Mouse (Mus musculus): ENCODE results near the gene Ncor2.

Gene Ncor2

GRCm38 (mm10) chr5:125021298-125021697 is 157.7 kb downstream of the Ncor2 start:
- peak in 1 of 2 experiments; percentile 59 for DNase-seq (ENCODE audit: low spot score in 2 of 2)

GRCm38 (mm10) chr5:125019099-125019498 is 159.9 kb downstream of the Ncor2 start:
- DNase-seq (ENCODE audit: low spot score in 2 of 2) = no peak

GRCm38 (mm10) chr5:125017332-125017731 is 161.7 kb downstream of the Ncor2 start:
- peak in 1 of 2 experiments; percentile 64 for DNase-seq (ENCODE audit: low spot score in 2 of 2)

GRCm38 (mm10) chr5:125016421-125017242 is 162.4 kb downstream of the Ncor2 start:
- DNase-seq (ENCODE audit: low spot score in 2 of 2) = no peak

GRCm38 (mm10) chr5:125015576-125015975 is 163.4 kb downstream of the Ncor2 start:
- no peak for DNase-seq (ENCODE audit: low spot score in 2 of 2)

GRCm38 (mm10) chr5:125015066-125015465 is 164.0 kb downstream of the Ncor2 start:
- DNase-seq (ENCODE audit: low spot score in 2 of 2) = no peak

- peak; percentile 80 to 87 for DNase-seq (ENCODE audit: low spot score in 2 of 2)
Observed at GRCm38 (mm10) chr5:125014497-125014896, 164.5 kb downstream of the Ncor2 start.

- DNase-seq (ENCODE audit: low spot score in 2 of 2) = no peak
Observed at GRCm38 (mm10) chr5:125011628-125012027, 167.4 kb downstream of the Ncor2 start.

GRCm38 (mm10) chr5:125011166-125011565 is 167.9 kb downstream of the Ncor2 start:
- no peak for DNase-seq (ENCODE audit: low spot score in 2 of 2)

- DNase-seq (ENCODE audit: low spot score in 2 of 2) = no peak
Observed at GRCm38 (mm10) chr5:125006896-125007295, 172.1 kb downstream of the Ncor2 start.

GRCm38 (mm10) chr5:125005871-125006652 is 173.0 kb downstream of the Ncor2 start:
- DNase-seq (ENCODE audit: low spot score in 2 of 2) = no peak

GRCm38 (mm10) chr5:125003873-125004255 is 175.2 kb downstream of the Ncor2 start:
- no peak for DNase-seq (ENCODE audit: low spot score in 2 of 2)

- no peak for DNase-seq (ENCODE audit: low spot score in 2 of 2)
Observed at GRCm38 (mm10) chr5:125002969-125003872, 175.8 kb downstream of the Ncor2 start, which contains the start of gene Rflna. Gene Rflna, plus strand, starts transcription at chr5:125003221.

GRCm38 (mm10) chr5:125000756-125001250 is 178.2 kb downstream of the Ncor2 start:
- DNase-seq (ENCODE audit: low spot score in 2 of 2) = no peak

GRCm38 (mm10) chr5:124997913-124998312 is 181.1 kb downstream of the Ncor2 start:
- no peak for DNase-seq (ENCODE audit: low spot score in 2 of 2)

GRCm38 (mm10) chr5:124996816-124997215 is 182.2 kb downstream of the Ncor2 start:
- DNase-seq (ENCODE audit: low spot score in 2 of 2) = no peak

- no peak for DNase-seq (ENCODE audit: low spot score in 2 of 2)
Observed at GRCm38 (mm10) chr5:124992891-124993290, 186.1 kb downstream of the Ncor2 start.

- DNase-seq (ENCODE audit: low spot score in 2 of 2) = no peak
Observed at GRCm38 (mm10) chr5:124992323-124992722, 186.7 kb downstream of the Ncor2 start.

- DNase-seq (ENCODE audit: low spot score in 2 of 2) = no peak
Observed at GRCm38 (mm10) chr5:124989724-124990123, 189.3 kb downstream of the Ncor2 start.

- no peak for DNase-seq (ENCODE audit: low spot score in 2 of 2)
Observed at GRCm38 (mm10) chr5:124986656-124987055, 192.4 kb downstream of the Ncor2 start.

GRCm38 (mm10) chr5:124986222-124986621 is 192.8 kb downstream of the Ncor2 start:
- no peak for DNase-seq (ENCODE audit: low spot score in 2 of 2)

All from cerebellum, postnatal 4 days (tissue).